Mouse (Mus musculus) heart, postnatal 14 days (tissue): ENCODE measurements at regions not wholly inside any gene's neighbourhood (a gene's known extent, or its start where the extent isn't known, plus 50 kb on each side); places are given as distances from the start of the nearest gene placed in this dataset.

Experiments
- DNase-seq, 2 experiments: peaks; one replicate each; pipeline ENCODE4 v3.0.0; 2021 to 2022
- intact Hi-C: fragments of 180-260 bp; cut with DNase I; formaldehyde crosslinking; loops from one replicate; pipeline ENCODE4 v1.15.1; 2025

- intact Hi-C loops, result no loop called here
- DNase-seq, result no peak
These were observed 56.5 kb upstream of the Ipo5 start for GRCm38 (mm10) chr14:120854559-120854958.

- intact Hi-C loops, result no loop called here
- no peak for DNase-seq
These were observed 55.8 kb upstream of the Ipo5 start for GRCm38 (mm10) chr14:120855181-120855580.
